Comparison of ENCODE assay signal across 11 mouse cellular contexts in the genomic region with DNA sequence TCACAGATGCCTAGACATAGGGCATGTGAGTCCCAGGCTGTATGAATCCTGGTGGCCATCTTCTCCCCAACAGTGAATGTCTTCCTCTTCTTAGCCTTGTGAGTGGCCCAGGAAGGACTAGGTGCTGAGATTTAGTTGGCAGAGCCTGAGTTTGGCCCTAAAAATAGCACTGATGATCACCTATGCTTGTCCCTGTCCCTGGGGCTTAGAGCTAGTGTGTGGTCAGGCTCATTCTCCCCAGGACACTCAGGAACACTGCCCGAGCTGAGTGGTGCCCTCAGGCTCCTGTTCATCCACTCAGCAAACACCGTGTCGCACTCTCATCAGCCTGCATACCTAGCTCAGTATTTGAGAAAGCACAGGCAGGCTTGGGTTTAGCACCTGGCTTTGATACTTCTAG. TPM values are rescaled to one million over a fixed set of nuclear protein-coding genes. Genes with fewer than 3 reads are reported as not detected.
DNase-seq lines count a peak whose midpoint lies in the region; ATAC-seq lines count a peak whose summit lies in the region.
"Had no signal": no experiment of that assay in that cellular context is flagged by ENCODE, and none has a peak within 500 bp of the region (broad histone marks: within the 10 kb centered on the region; RNA-seq: fewer than 3 reads in every experiment).

No protein-coding gene starts in this region.

- no peaks in the 10 kb centered on the region for H3K36me3 ChIP-seq in lung, embryonic 16.5 days (ENCODE audit: control insufficient read depth, insufficient read depth, low read length)
- H3K36me3 ChIP-seq in heart, embryonic 11.5 days (ENCODE audit: control insufficient read depth, insufficient read depth, low read length): no peaks in the 10 kb centered on the region
- H3K36me3 ChIP-seq in limb, embryonic 10.5 days: peaks cover 11% of the 10 kb centered on the region; the same call in 1 of the 2 replicates
- H3K36me3 ChIP-seq in stomach, embryonic 16.5 days (ENCODE audit: control insufficient read depth, insufficient read depth, low read length): no peaks in the 10 kb centered on the region

- H3K4me3 ChIP-seq in lung, embryonic 16.5 days (ENCODE audit: low read length): no peak overlapping the region
- no peak overlapping the region for H3K4me3 ChIP-seq in heart, embryonic 11.5 days (ENCODE audit: low read depth, low read length)
- H3K4me3 ChIP-seq in limb, embryonic 10.5 days: no peak overlapping the region
- no peak overlapping the region for H3K4me3 ChIP-seq in stomach, embryonic 16.5 days (replicated peaks; ENCODE audit: low read length)

- H3K27me3 ChIP-seq in lung, embryonic 16.5 days (ENCODE audit: control insufficient read depth, insufficient read depth, low read depth, low read length): no peaks in the 10 kb centered on the region
- no peaks in the 10 kb centered on the region for H3K27me3 ChIP-seq in heart, embryonic 11.5 days (ENCODE audit: control insufficient read depth, insufficient read depth, low read length)
- no peaks in the 10 kb centered on the region for H3K27me3 ChIP-seq in limb, embryonic 10.5 days (ENCODE audit: low read depth, poor library complexity, severe bottlenecking)
- no peaks in the 10 kb centered on the region for H3K27me3 ChIP-seq in stomach, embryonic 16.5 days (ENCODE audit: control insufficient read depth, insufficient read depth, low read length)

- H3K27ac ChIP-seq in lung, embryonic 16.5 days (ENCODE audit: low read length): peak overlapping the region; percentile 10
- H3K27ac ChIP-seq in heart, embryonic 11.5 days (ENCODE audit: low read depth, low read length): peak overlapping the region; percentile 62
- peak overlapping the region; percentile 84 for H3K27ac ChIP-seq in limb, embryonic 10.5 days
- H3K27ac ChIP-seq in stomach, embryonic 16.5 days (ENCODE audit: low read length): peak overlapping the region; percentile 29; the same call in 1 of the 2 replicates

- WGBS in lung, embryonic 16.5 days: 44% methylated on average over 3 of the region's 3 CpGs
- WGBS in heart, embryonic 11.5 days (ENCODE audit: insufficient replicate concordance): 37% methylated on average over 3 of the region's 3 CpGs
- WGBS in limb, embryonic 10.5 days: 41% methylated on average over 3 of the region's 3 CpGs
- 40% methylated on average over 3 of the region's 3 CpGs for WGBS in stomach, embryonic 16.5 days

- H3K9me3 ChIP-seq in lung, embryonic 16.5 days (ENCODE audit: control insufficient read depth, low read length): peaks cover 4% of the 10 kb centered on the region; the same call in 1 of the 2 replicates
- H3K9me3 ChIP-seq in heart, embryonic 11.5 days (replicated peaks; ENCODE audit: control insufficient read depth, low read length): no peaks in the 10 kb centered on the region
- no peaks in the 10 kb centered on the region for H3K9me3 ChIP-seq in limb, embryonic 10.5 days (replicated peaks)
- no peaks in the 10 kb centered on the region for H3K9me3 ChIP-seq in stomach, embryonic 16.5 days (replicated peaks; ENCODE audit: control insufficient read depth, low read length)

- H3K9ac ChIP-seq in lung, embryonic 16.5 days (ENCODE audit: low read length): no peak overlapping the region
- peak overlapping the region; percentile 22; the same call in 1 of the 2 replicates for H3K9ac ChIP-seq in heart, embryonic 11.5 days (ENCODE audit: low read depth, low read length)
- no peak overlapping the region for H3K9ac ChIP-seq in stomach, embryonic 16.5 days (ENCODE audit: low read length)

- H3K4me2 ChIP-seq in lung, embryonic 16.5 days (ENCODE audit: low read depth, low read length): no peak overlapping the region; the same call in 1 of the 2 replicates
- H3K4me2 ChIP-seq in heart, embryonic 11.5 days: no peak overlapping the region
- H3K4me2 ChIP-seq in stomach, embryonic 16.5 days (ENCODE audit: low read depth, low read length): no peak overlapping the region

- peaks cover 41% of the 10 kb centered on the region for H3K4me1 ChIP-seq in lung, embryonic 16.5 days (replicated peaks; ENCODE audit: control insufficient read depth, insufficient read depth, low read length)
- H3K4me1 ChIP-seq in heart, embryonic 11.5 days (ENCODE audit: control insufficient read depth, insufficient read depth, low read length): peaks cover 34% of the 10 kb centered on the region
- peaks cover 63% of the 10 kb centered on the region for H3K4me1 ChIP-seq in limb, embryonic 10.5 days
- peaks cover 34% of the 10 kb centered on the region for H3K4me1 ChIP-seq in stomach, embryonic 16.5 days (ENCODE audit: control insufficient read depth, insufficient read depth, low read length)

- DNase-seq in lung, postnatal 14 days: no peak
- no peak for DNase-seq in limb, embryonic 10.5 days (ENCODE audit: low spot score)
- no peak for DNase-seq in retina, postnatal 1 day
- DNase-seq in adrenal gland, postnatal 14 days: no peak
- DNase-seq: adrenal gland, adult 8-10 months; cerebellum, adult 18-20 months; kidney, adult 2 months; spleen, adult 18-20 months had no signal

- no peak for ATAC-seq in lung, embryonic 16.5 days (ENCODE audit: low read depth)
- ATAC-seq in heart, embryonic 11.5 days (replicated peaks; ENCODE audit: insufficient number of reproducible peaks, low FRiP score, low TSS enrichment): no peak
- no peak for ATAC-seq in stomach, embryonic 16.5 days (ENCODE audit: insufficient read depth, low FRiP score)

RNA-seq across cellular contexts. Expression of a gene that starts 4.0 kb away (rescaled TPM):
- polyA plus RNA-seq in lung, embryonic 16.5 days (2015; fragmentation: Nextera tagmentation; extraction: Ambion mirVana): 13.9 and 15.4 TPM in 2 replicates
- polyA plus RNA-seq in heart, embryonic 11.5 days (2014; fragmentation: Nextera tagmentation; extraction: Ambion mirVana): 3.8 and 4.0 TPM in 2 replicates
- 6.5 and 6.9 TPM in 2 replicates for polyA plus RNA-seq in limb, embryonic 10.5 days (2016; fragmentation: Nextera tagmentation; extraction: Ambion mirVana)
- 5.4 and 5.6 TPM in 2 replicates for polyA plus RNA-seq in stomach, embryonic 16.5 days (2015; fragmentation: Nextera tagmentation; extraction: Ambion mirVana)
- total RNA-seq in adrenal gland, postnatal 14 days (2021): 5.2 and 5.3 TPM in 2 replicates

RNA-seq across cellular contexts. Expression of a gene that starts 16.8 kb away (rescaled TPM):
- polyA plus RNA-seq in lung, embryonic 16.5 days (2015; fragmentation: Nextera tagmentation; extraction: Ambion mirVana): 69.4 and 72.2 TPM in 2 replicates
- 43.9 and 47.4 TPM in 2 replicates for polyA plus RNA-seq in heart, embryonic 11.5 days (2014; fragmentation: Nextera tagmentation; extraction: Ambion mirVana)
- 63.9 and 78.3 TPM in 2 replicates for polyA plus RNA-seq in limb, embryonic 10.5 days (2016; fragmentation: Nextera tagmentation; extraction: Ambion mirVana)
- polyA plus RNA-seq in stomach, embryonic 16.5 days (2015; fragmentation: Nextera tagmentation; extraction: Ambion mirVana): 42.3 and 45.1 TPM in 2 replicates
- 14.9 TPM in 2 replicates for total RNA-seq in adrenal gland, postnatal 14 days (2021)

Comparison
In these comparisons a context has a peak if more than half of its experiments do, and no peak if none do; other contexts are left out.
1. H3K27ac ChIP-seq: peak in every context shown above with its lines; median percentile 84 in limb, embryonic 10.5 days; 62 in heart, embryonic 11.5 days; 29 in stomach, embryonic 16.5 days; 10 in lung, embryonic 16.5 days.